Mouse (Mus musculus) adrenal gland, postnatal 4 days (tissue): Measurements from ENCODE around the gene Gm20388. TPM values are rescaled to one million over a fixed set of nuclear protein-coding genes. Genes with fewer than 3 reads are reported as not detected.
A peak's percentile ranks its signal among the peaks of the same experiment; 100 is the strongest.
"Not testable (repeated sequence)": the region's sequence is repeated elsewhere in the genome, so short reads cannot be mapped to it uniquely, and the experiment has no call there.

Experiments
- DNase-seq, 2 experiments: peaks; one replicate each; pipeline ENCODE4 v3.0.0; 2021 to 2022; ENCODE audit warnings: low spot score in 2 of 2, mixed read lengths in 2 of 2
- total RNA-seq, 2 experiments: library from RNA; stranded (reverse); gene quantifications; 2 replicates each; pipeline ENCODE4 v1.2.3; 2021

Gm20388 gene
- total RNA-seq, 2 experiments from 2014 or later, result 8.8 TPM; not detected in 1

GRCm38 (mm10) chr8:122625811-122626210 lies 2715.2 kb downstream of the Gm20388 start:
- no peak for DNase-seq

DNA sequence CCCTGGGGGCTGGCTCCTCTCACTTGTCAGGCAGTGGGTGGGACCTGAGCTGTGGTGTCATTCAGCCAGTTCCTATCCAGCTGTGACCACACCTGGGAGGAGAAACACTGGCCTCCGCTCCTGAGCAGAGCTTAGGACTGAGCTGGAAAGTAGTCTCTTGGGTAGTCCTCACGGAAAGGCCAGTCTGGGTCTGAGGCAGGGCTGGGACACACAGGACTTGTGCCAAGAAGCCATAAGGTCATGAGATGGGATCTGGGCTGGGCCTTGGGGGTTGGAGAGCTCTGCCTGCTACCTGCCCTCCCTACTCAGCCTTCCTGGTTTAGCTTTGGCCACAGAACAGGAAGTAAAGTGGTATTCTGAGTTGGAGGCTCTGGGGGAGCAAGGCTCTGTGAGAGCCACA lies 2716.3 kb downstream of the Gm20388 start:
- DNase-seq, result no peak

DNA sequence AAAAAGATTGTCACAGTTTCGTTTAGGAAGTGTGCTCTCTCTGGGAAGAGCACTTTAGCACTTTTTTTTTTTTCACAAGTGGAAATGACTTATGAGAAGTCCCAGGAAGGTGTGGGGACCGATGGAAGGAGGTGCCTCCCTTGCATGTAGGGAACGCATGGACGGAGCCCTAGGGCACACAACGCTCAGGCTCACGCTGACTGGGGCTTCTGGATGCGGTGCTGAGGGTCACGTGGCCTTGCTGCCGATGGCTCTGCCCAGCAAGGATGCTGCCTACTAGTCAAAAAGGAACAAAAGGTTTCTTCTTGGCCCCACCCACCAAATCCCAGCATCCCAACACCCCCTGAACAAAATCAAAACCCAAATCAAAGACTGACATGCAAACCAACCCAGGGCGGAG lies 2718.7 kb downstream of the Gm20388 start:
- no peak for DNase-seq

DNA sequence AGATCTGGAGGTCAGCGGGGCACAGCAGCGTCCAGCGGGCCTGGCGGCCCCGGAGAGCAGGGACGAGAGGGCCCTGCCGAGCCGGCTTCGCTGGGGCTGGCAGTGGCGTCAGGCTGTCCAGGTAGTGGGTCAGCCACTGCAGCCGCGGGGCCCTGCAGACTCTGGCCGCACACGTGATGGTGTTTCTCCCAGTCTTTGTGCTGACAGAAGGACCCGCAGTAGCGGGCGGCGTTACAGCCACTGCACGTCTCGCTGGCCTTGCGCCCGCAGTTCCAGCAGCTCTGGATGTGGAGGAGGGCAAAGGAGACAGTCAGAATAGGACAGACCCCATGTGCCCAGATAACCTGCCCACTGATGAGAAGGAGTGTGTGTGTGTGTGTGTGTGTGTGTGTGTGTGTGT lies 2720.1 kb downstream of the Gm20388 start:
- DNase-seq, result no peak

GRCm38 (mm10) chr8:122632134-122632533 lies 2721.5 kb downstream of the Gm20388 start:
- DNase-seq, result not testable (repeated sequence)

DNA sequence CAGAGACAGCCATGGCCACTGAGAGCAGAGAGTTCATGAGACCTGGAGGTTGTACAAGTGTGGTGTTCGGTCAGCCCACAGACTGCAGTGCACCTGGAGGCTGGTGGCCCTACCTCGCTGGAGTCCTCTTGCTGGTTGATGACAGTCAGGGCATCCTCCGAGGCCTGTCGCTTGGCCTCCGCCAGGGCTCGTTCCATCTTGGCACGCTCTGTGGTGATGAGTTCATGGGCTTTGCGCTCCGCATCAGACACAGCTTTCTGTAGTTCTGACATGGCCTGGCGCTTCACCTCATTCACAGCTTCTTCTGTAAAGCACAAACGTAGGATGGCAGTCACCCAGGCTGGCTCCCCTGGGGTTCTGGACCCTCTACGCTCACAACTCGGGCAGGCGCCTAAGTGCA lies 2722.6 kb downstream of the Gm20388 start:
- no peak for DNase-seq

DNA sequence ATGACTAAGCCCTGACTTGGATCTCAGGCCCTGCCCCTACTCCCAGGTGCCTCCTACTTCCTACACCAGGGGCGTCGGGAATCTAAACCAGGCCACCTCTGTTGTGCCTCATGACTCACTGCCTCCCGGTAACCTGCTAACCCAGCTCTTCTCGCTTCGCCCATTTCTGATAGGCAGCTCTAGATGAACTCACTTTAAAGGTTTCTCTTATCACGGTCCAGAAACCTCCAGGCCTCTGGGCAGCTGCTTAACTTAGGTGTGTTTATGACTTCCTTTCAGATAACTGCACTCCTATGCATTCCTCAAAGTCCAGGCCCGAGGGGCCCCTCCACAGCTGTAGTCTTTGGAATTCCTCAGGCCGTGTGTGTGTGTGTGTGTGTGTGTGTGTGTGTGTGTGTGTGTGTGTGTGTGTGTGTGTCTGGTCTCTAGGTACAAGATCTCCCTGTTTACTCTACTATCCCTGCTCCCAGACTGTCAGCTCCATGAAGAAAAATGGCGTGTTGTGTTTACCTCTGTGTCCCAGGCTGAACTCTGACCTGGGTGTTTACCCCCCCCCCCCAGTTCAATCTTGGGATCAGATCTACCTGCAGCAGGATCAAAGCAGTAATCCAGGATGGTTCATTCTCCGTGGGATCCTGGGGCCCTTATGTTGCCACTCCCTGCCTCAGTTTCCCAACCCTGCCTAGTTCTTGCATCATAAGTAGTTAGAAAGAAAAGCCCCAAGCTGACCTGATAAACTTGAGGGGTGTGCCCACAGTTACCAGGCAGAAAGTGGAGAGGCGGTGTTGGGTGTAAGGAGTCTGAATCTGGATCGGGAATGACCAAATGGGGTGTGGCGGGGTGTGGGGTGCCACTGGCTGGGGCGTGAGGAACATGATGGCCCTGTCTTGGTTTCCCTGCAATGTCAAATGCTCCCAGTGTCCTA lies 2725.5 kb downstream of the Gm20388 start:
- no peak for DNase-seq

DNA sequence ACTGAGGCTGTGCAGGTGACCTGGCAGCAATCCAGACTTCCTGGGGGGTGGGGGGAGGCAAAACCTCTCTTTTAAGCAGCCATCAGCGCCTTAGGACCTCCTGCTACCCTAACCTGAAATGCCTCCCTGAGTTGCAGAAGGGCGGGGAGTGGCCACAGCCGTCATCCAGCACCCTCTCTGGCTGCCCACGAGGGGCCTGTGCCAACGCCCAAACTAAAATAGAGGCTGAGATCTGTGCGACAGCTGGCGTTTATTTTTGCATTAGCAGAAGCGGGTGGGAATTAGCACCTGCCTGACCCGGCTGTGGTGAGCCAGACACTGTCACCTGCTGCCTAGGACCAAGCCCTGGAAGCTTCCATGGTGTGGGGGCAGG lies 2726.1 kb downstream of the Gm20388 start:
- DNase-seq, result no peak

DNA sequence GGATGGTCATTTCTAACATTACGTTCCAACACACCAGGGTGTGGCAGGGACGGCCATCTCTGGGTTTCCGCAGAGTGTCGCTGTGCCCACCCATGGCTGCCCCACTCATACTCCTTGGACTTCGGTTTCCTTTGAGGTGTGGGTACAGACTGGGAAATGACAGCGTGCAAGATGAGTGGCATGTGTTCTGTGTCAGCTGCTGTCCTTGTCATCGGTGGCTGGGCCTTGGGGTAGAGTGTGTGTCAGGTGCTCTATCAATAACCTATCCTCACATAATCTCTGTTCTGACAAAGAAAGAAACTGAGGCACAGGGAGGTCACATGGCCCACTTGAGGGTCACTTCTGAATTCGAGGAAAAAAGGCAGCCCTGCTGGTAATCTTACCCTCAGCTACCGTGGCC lies 2726.6 kb downstream of the Gm20388 start:
- no peak for DNase-seq

DNA sequence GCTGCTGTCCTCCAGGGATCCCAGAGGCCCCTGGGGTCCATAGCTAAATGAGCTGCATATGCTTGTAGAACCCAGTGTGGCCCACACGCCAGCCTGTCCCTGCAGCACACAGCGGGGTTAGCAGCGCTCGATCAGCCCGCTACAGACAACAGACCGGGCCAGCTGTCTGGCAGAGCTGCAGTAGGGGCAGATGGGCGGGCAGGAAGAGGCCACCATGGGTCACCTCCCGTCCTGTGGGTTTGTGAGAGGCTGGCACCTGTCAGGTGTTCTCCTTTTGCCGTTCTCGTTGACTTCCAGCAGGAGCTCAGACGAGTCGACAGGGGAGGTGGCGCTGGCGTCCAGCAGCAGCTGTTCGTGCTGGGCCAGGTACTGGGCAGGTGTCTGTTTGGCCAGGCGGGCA lies 2728.0 kb downstream of the Gm20388 start:
- DNase-seq, result no peak

- no peak for DNase-seq
These were observed 2729.0 kb downstream of the Gm20388 start for GRCm38 (mm10) chr8:122639521-122640248.

DNA sequence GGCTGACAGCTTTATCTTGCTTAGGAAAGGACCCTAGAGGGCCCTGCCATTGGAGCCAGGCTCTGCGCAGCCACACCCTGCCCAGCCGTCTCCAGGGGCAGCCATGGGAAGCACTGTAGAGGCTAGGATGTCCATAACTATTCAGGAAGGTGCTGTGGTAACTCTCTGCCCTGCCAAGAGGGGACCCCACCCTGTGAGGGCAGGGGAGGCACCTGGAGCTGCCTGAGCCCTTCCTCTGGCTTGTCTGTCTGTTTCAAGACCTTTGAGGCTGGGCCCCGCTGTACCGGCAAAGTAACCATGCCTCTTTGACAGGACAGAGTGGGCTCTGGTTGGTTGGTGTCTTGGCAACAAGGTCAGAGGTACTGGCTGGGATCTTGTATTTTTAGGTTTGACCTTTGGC lies 2730.2 kb downstream of the Gm20388 start:
- no peak for DNase-seq

- DNase-seq, result no peak
These were observed 2730.8 kb downstream of the Gm20388 start for GRCm38 (mm10) chr8:122641406-122641805.

- DNase-seq, result peak in 1 of 2 experiments; percentile 31
These were observed 2731.4 kb downstream of the Gm20388 start for GRCm38 (mm10) chr8:122642071-122642470.

GRCm38 (mm10) chr8:122644175-122644954 lies 2733.7 kb downstream of the Gm20388 start:
- no peak for DNase-seq

GRCm38 (mm10) chr8:122646337-122646736 lies 2735.7 kb downstream of the Gm20388 start:
- no peak for DNase-seq

- no peak for DNase-seq
These were observed 2737.7 kb downstream of the Gm20388 start for GRCm38 (mm10) chr8:122648192-122648970.

DNA sequence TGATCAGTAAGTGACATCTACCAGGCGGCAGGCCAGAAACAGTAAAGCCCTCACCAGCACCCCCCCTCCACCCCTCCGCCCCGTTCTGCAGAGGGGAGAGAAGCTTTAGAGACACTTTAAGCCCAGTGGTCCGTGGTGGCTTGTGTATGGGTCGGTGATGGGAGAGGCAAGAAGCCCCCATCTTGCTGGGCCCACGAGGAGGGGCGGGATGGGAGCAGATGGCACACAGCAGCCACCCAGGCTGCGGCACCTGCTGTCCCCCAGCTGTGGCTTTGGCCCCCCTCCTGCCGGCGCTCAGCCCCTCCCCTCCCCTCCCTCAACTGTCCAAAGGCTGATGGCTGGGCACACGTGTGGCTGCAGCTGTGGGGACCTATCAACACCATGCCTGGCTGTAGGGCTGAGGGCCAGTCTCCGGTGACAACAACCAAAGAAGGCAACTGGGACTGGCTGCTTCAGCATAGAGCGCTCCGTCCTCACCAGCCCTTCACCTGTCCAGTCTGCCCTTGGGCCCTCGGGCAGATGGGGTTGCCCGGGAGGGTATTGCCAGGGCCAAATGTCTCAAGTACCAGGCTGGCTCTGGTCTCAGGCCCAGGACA lies 2740.8 kb downstream of the Gm20388 start:
- DNase-seq, result no peak

- DNase-seq, result no peak
These were observed 2742.0 kb downstream of the Gm20388 start for GRCm38 (mm10) chr8:122652643-122653042.

GRCm38 (mm10) chr8:122654768-122655167 lies 2744.1 kb downstream of the Gm20388 start:
- no peak for DNase-seq
